In the genomic region with DNA sequence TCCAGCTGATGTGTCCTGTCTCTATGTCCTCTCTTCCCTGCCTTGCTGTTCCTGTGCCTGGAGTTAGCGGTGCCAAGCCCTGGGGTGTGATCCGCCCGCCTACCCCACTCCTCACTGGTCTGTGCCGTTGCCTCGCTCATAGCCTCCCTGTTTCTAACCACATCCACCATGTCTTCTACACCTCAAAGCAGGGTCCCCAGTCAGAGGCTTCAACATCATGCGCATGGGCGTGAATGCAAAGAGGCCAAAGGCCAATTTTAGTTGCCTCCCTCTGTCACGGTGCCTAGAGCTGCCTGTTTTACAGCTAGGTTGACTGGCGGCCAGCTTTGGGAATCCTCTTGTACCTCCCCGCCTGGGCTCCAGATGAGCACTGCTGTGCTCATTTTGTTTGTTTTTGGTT, we compare ENCODE assay signal across 11 mouse cellular contexts. TPM values are rescaled to one million over a fixed set of nuclear protein-coding genes. Genes with fewer than 3 reads are reported as not detected.
"Had no signal": no experiment of that assay in that cellular context is flagged by ENCODE, and none has a peak within 500 bp of the region (broad histone marks: within the 10 kb centered on the region; RNA-seq: fewer than 3 reads in every experiment).

No protein-coding gene starts in this region.

- DNase-seq: kidney, adult 18-20 months; kidney, postnatal 14 days; lung, adult 2 months; spleen, adult 18-20 months; thymus, postnatal 36 days had no signal

- H3K27me3 ChIP-seq: hindbrain, embryonic 15.5 days; limb, embryonic 12.5 days; midbrain, embryonic 13.5 days; neural tube, embryonic 12.5 days had no signal

- H3K4me2 ChIP-seq: hindbrain, embryonic 15.5 days; limb, embryonic 12.5 days; midbrain, embryonic 13.5 days; neural tube, embryonic 12.5 days had no signal

- H3K27ac ChIP-seq: hindbrain, embryonic 15.5 days; limb, embryonic 12.5 days; midbrain, embryonic 13.5 days; neural tube, embryonic 12.5 days had no signal

- H3K9me3 ChIP-seq: hindbrain, embryonic 15.5 days; limb, embryonic 12.5 days; midbrain, embryonic 13.5 days; neural tube, embryonic 12.5 days had no signal

- H3K9ac ChIP-seq: hindbrain, embryonic 15.5 days; limb, embryonic 12.5 days; midbrain, embryonic 13.5 days; neural tube, embryonic 12.5 days had no signal

- H3K4me1 ChIP-seq: hindbrain, embryonic 15.5 days; midbrain, embryonic 13.5 days; neural tube, embryonic 12.5 days had no signal

- H3K36me3 ChIP-seq: hindbrain, embryonic 15.5 days had no signal

- H3K4me3 ChIP-seq: hindbrain, embryonic 15.5 days; limb, embryonic 12.5 days; midbrain, embryonic 13.5 days; myocyte; neural tube, embryonic 12.5 days had no signal

- ATAC-seq: midbrain, embryonic 13.5 days had no signal

RNA-seq across cellular contexts. Expression of gene Asap3, which starts 10.0 kb away (rescaled TPM):
- total RNA-seq: megakaryocyte progenitor cell, adult 5-6 weeks had no signal
